Mouse (Mus musculus) forebrain, embryonic 11.5 days (tissue): ENCODE data around the gene Gm45716. TPM values are rescaled to one million over a fixed set of nuclear protein-coding genes. Genes with fewer than 3 reads are reported as not detected.

Experiments used
- ATAC-seq: fragments of 200-750 bp; cut with Nextera tagmentation; replicated peaks from 2 replicates; pipeline ENCODE4 v1.8.0; 2017; ENCODE audit warnings: moderate TSS enrichment; ENCODE audit not compliant: low FRiP score
- DNase-seq: peaks from one replicate; pipeline ENCODE4 v3.0.0-alpha.2; 2017; ENCODE audit warnings: low spot score
- H3K27ac ChIP-seq: fragments of 300-500 bp; sonication (generic); 2 replicates; pipeline ENCODE4 v1.5.1; 2014; ENCODE audit warnings: low read depth, low read length
- H3K27me3 ChIP-seq: fragments of 300-500 bp; sonication (generic); 2 replicates; pipeline ENCODE4 v1.6.1; 2014; ENCODE audit warnings: mild to moderate bottlenecking, low read length, mixed read lengths; ENCODE audit not compliant: control insufficient read depth, insufficient read depth
- H3K36me3 ChIP-seq: fragments of 300-500 bp; sonication (generic); 2 replicates; pipeline ENCODE4 v1.6.1; 2014; ENCODE audit warnings: mild to moderate bottlenecking, low read length, moderate library complexity, mixed read lengths; ENCODE audit not compliant: control insufficient read depth, insufficient read depth
- H3K4me1 ChIP-seq: fragments of 300-500 bp; sonication (generic); replicated peaks from 2 replicates; pipeline ENCODE4 v1.6.1; 2014; ENCODE audit warnings: low read length, mixed read lengths; ENCODE audit not compliant: control insufficient read depth, insufficient read depth
- H3K4me2 ChIP-seq: fragments of 300-500 bp; sonication (generic); 2 replicates; pipeline ENCODE4 v1.6.1; 2014; ENCODE audit warnings: low read depth, mild to moderate bottlenecking, low read length, moderate library complexity, mixed read lengths; ENCODE audit not compliant: severe bottlenecking
- H3K4me3 ChIP-seq: fragments of 300-500 bp; sonication (generic); 2 replicates; pipeline ENCODE4 v1.5.1; 2014; ENCODE audit warnings: low read depth, low read length
- H3K9ac ChIP-seq: fragments of 300-500 bp; sonication (generic); 2 replicates; pipeline ENCODE4 v1.6.1; 2014; ENCODE audit warnings: low read length
- H3K9me3 ChIP-seq: fragments of 300-500 bp; sonication (generic); 2 replicates; pipeline ENCODE4 v1.6.1; 2016; ENCODE audit warnings: low read length, mixed read lengths; ENCODE audit not compliant: control insufficient read depth
- WGBS: fragments of 180-500 bp; shearing (Covaris S2); extraction: QIAGEN DNeasy Blood & Tissue Kit; methylation state at CpG from one replicate; pipeline ENCODE4 v1.1.7; 2014; 5-methylcytosine and 5-hydroxymethylcytosine counted together
- polyA plus RNA-seq: library from polyadenylated mRNA; unstranded; fragments of >200 nt; fragmentation: Nextera tagmentation; extraction: Ambion mirVana; gene quantifications from 2 replicates; pipeline ENCODE4 v1.2.1, GENCODE M21; 2014

The Gm45716 gene
- polyA plus RNA-seq, 1 experiment from 2014 or later, result 19.3 TPM

GRCm38 (mm10) chr11:90195756-90196520 is 8.5 kb downstream of the Gm45716 start:
- no peak overlapping the region for H3K4me3 ChIP-seq
- H3K27ac ChIP-seq, result no peak overlapping the region
- H3K4me1 ChIP-seq, result no peaks in the 10 kb centered on the region
- no peak overlapping the region for H3K4me2 ChIP-seq
- H3K9ac ChIP-seq, result no peak overlapping the region
- H3K9me3 ChIP-seq, result no peaks in the 10 kb centered on the region
- WGBS, result 82% methylated on average over 11 of the region's 11 CpGs
- no peak for ATAC-seq
- H3K27me3 ChIP-seq, result no peaks in the 10 kb centered on the region
- no peaks in the 10 kb centered on the region for H3K36me3 ChIP-seq
- DNase-seq, result peak; percentile 1

- no peak overlapping the region for H3K27ac ChIP-seq
- no peak overlapping the region for H3K4me3 ChIP-seq
- no peak overlapping the region for H3K9ac ChIP-seq
- no peak overlapping the region for H3K4me2 ChIP-seq
- ATAC-seq (no peak), DNase-seq (no peak)
- no peaks in the 10 kb centered on the region for H3K9me3 ChIP-seq
- no peaks in the 10 kb centered on the region for H3K4me1 ChIP-seq
- 91% methylated on average over 12 of the region's 12 CpGs for WGBS
- H3K36me3 ChIP-seq, result no peaks in the 10 kb centered on the region
- H3K27me3 ChIP-seq, result no peaks in the 10 kb centered on the region
These were observed 9.2 kb downstream of the Gm45716 start for GRCm38 (mm10) chr11:90196521-90197215.

GRCm38 (mm10) chr11:90198048-90198447 is 10.6 kb downstream of the Gm45716 start:
- H3K36me3 ChIP-seq, result no peaks in the 10 kb centered on the region
- no peaks in the 10 kb centered on the region for H3K4me1 ChIP-seq
- no peak overlapping the region for H3K9ac ChIP-seq
- no peak overlapping the region for H3K4me3 ChIP-seq
- H3K4me2 ChIP-seq, result no peak overlapping the region
- ATAC-seq (no peak), DNase-seq (no peak)
- H3K27ac ChIP-seq, result no peak overlapping the region
- H3K9me3 ChIP-seq, result no peaks in the 10 kb centered on the region
- 71% methylated on average over 5 of the region's 5 CpGs for whole genome bisulfite sequencing
- no peaks in the 10 kb centered on the region for H3K27me3 ChIP-seq

- Histone ChIP-seq H3K27me3 (no peaks in the 10 kb centered on the region), H3K9me3 (no peaks in the 10 kb centered on the region), H3K9ac (no peak overlapping the region), H3K27ac (no peak overlapping the region), H3K36me3 (no peaks in the 10 kb centered on the region), H3K4me3 (no peak overlapping the region), H3K4me1 (no peaks in the 10 kb centered on the region), H3K4me2 (no peak overlapping the region)
- WGBS, result 74% methylated on average over 2 of the region's 2 CpGs
- ATAC-seq, result no peak
- DNase-seq, result no peak
These were observed 13.3 kb downstream of the Gm45716 start for GRCm38 (mm10) chr11:90200826-90201225.

GRCm38 (mm10) chr11:90214246-90214645 is 26.8 kb downstream of the Gm45716 start:
- Histone ChIP-seq H3K4me1 (no peaks in the 10 kb centered on the region), H3K9me3 (no peaks in the 10 kb centered on the region), H3K27ac (no peak overlapping the region), H3K4me2 (no peak overlapping the region), H3K4me3 (no peak overlapping the region), H3K36me3 (no peaks in the 10 kb centered on the region), H3K9ac (no peak overlapping the region), H3K27me3 (no peaks in the 10 kb centered on the region)
- DNase-seq, result no peak
- ATAC-seq, result no peak
- 58% methylated on average over 7 of the region's 7 CpGs for WGBS

- H3K4me2 ChIP-seq, result no peak overlapping the region
- ATAC-seq (no peak), DNase-seq (no peak)
- no peak overlapping the region for H3K9ac ChIP-seq
- no peak overlapping the region for H3K4me3 ChIP-seq
- H3K27ac ChIP-seq, result no peak overlapping the region
- no peaks in the 10 kb centered on the region for H3K27me3 ChIP-seq
- 79% methylated on average over 6 of the region's 6 CpGs for WGBS
- no peaks in the 10 kb centered on the region for H3K4me1 ChIP-seq
- no peaks in the 10 kb centered on the region for H3K9me3 ChIP-seq
- H3K36me3 ChIP-seq, result no peaks in the 10 kb centered on the region
These were observed 32.7 kb downstream of the Gm45716 start for GRCm38 (mm10) chr11:90220022-90220645.

- H3K9ac ChIP-seq, result no peak overlapping the region
- 38% methylated on average over 2 of the region's 2 CpGs for whole genome bisulfite sequencing
- H3K27ac ChIP-seq, result no peak overlapping the region
- no peak overlapping the region for H3K4me2 ChIP-seq
- no peaks in the 10 kb centered on the region for H3K27me3 ChIP-seq
- no peaks in the 10 kb centered on the region for H3K4me1 ChIP-seq
- ATAC-seq, result no peak
- DNase-seq, result no peak
- no peaks in the 10 kb centered on the region for H3K9me3 ChIP-seq
- no peaks in the 10 kb centered on the region for H3K36me3 ChIP-seq
- no peak overlapping the region for H3K4me3 ChIP-seq
These were observed 33.3 kb downstream of the Gm45716 start for GRCm38 (mm10) chr11:90220750-90221149.

GRCm38 (mm10) chr11:90224914-90225470 is 37.5 kb downstream of the Gm45716 start:
- no peak overlapping the region for H3K4me3 ChIP-seq
- H3K27me3 ChIP-seq, result no peaks in the 10 kb centered on the region
- WGBS, result 75% methylated on average over 11 of the region's 11 CpGs
- H3K36me3 ChIP-seq, result no peaks in the 10 kb centered on the region
- DNase-seq (peak; percentile 20), ATAC-seq (no peak)
- 0 out of 2 replicates have a peak, but pooled peaks cover 2% of the 10 kb centered on the region for H3K4me1 ChIP-seq
- H3K9ac ChIP-seq, result no peak overlapping the region
- no peak overlapping the region for H3K4me2 ChIP-seq
- H3K27ac ChIP-seq, result no peak overlapping the region
- H3K9me3 ChIP-seq, result no peaks in the 10 kb centered on the region
